Mouse (Mus musculus): Measurements from ENCODE around the gene Hmga1.
A peak's percentile ranks its signal among the peaks of the same experiment; 100 is the strongest.

Gene Hmga1

GRCm38 (mm10) chr17:27560926-27561480 is 4.7 kb downstream of the Hmga1 start:
- DNase-seq (ENCODE audit: low spot score) = no peak

GRCm38 (mm10) chr17:27561809-27562526 is 5.7 kb downstream of the Hmga1 start:
- DNase-seq (ENCODE audit: low spot score) = peak; percentile 46

- no peak for DNase-seq (ENCODE audit: low spot score)
These were observed 7.5 kb downstream of the Hmga1 start for GRCm38 (mm10) chr17:27563771-27564244.

GRCm38 (mm10) chr17:27564391-27565162 is 8.3 kb downstream of the Hmga1 start:
- no peak for DNase-seq (ENCODE audit: low spot score)

GRCm38 (mm10) chr17:27565163-27565941 is 9.1 kb downstream of the Hmga1 start, which contains the start of gene AI413582:
TSS of gene AI413582 (minus strand) at chr17:27565756.
- DNase-seq (ENCODE audit: low spot score) = peak; percentile 97

GRCm38 (mm10) chr17:27565942-27566267 is 9.6 kb downstream of the Hmga1 start:
- no peak for DNase-seq (ENCODE audit: low spot score)

GRCm38 (mm10) chr17:27568228-27568627 is 11.9 kb downstream of the Hmga1 start:
- DNase-seq (ENCODE audit: low spot score) = no peak

GRCm38 (mm10) chr17:27571315-27571714 is 15.0 kb downstream of the Hmga1 start:
- DNase-seq (ENCODE audit: low spot score) = no peak

GRCm38 (mm10) chr17:27573772-27574320 is 17.5 kb downstream of the Hmga1 start:
- DNase-seq (ENCODE audit: low spot score) = no peak

GRCm38 (mm10) chr17:27574470-27575115 is 18.3 kb downstream of the Hmga1 start:
- no peak for DNase-seq (ENCODE audit: low spot score)

- DNase-seq (ENCODE audit: low spot score) = no peak
These were observed 18.9 kb downstream of the Hmga1 start for GRCm38 (mm10) chr17:27575116-27575776.

GRCm38 (mm10) chr17:27576056-27576455 is 19.8 kb downstream of the Hmga1 start:
- DNase-seq (ENCODE audit: low spot score) = no peak

- no peak for DNase-seq (ENCODE audit: low spot score)
These were observed 21.2 kb downstream of the Hmga1 start for GRCm38 (mm10) chr17:27577468-27577867.

- DNase-seq (ENCODE audit: low spot score) = no peak
These were observed 22.2 kb downstream of the Hmga1 start for GRCm38 (mm10) chr17:27578487-27578886.

GRCm38 (mm10) chr17:27579816-27580215 is 23.5 kb downstream of the Hmga1 start:
- no peak for DNase-seq (ENCODE audit: low spot score)

GRCm38 (mm10) chr17:27580392-27581068 is 24.2 kb downstream of the Hmga1 start:
- DNase-seq (ENCODE audit: low spot score) = no peak

- DNase-seq (ENCODE audit: low spot score) = no peak
These were observed 27.0 kb downstream of the Hmga1 start for GRCm38 (mm10) chr17:27583185-27583894.

GRCm38 (mm10) chr17:27586661-27587060 is 30.4 kb downstream of the Hmga1 start:
- DNase-seq (ENCODE audit: low spot score) = no peak

GRCm38 (mm10) chr17:27587252-27587651 is 31.0 kb downstream of the Hmga1 start:
- peak; percentile 29 for DNase-seq (ENCODE audit: low spot score)

GRCm38 (mm10) chr17:27588231-27588630 is 31.9 kb downstream of the Hmga1 start:
- no peak for DNase-seq (ENCODE audit: low spot score)
